Mouse (Mus musculus) brain, embryonic 14.5 days (tissue): ENCODE results near the gene Pi16.

Experiments used
- CTCF ChIP-seq: fragments of 200-500 bp; IDR thresholded peaks from 2 replicates; pipeline ENCODE4 v1.5.1; 2012; ENCODE audit warnings: inconsistent platforms, mild to moderate bottlenecking, moderate library complexity, borderline replicate concordance; ENCODE audit not compliant: insufficient read depth, insufficient read length; ENCODE audit errors: extremely low read depth
- POLR2A ChIP-seq: fragments of 200-500 bp; IDR thresholded peaks from 2 replicates; pipeline ENCODE4 v1.6.1; 2012; ENCODE audit warnings: mild to moderate bottlenecking, inconsistent platforms, borderline replicate concordance; ENCODE audit not compliant: poor library complexity, insufficient read depth, insufficient read length, severe bottlenecking; ENCODE audit errors: extremely low read depth

DNA sequence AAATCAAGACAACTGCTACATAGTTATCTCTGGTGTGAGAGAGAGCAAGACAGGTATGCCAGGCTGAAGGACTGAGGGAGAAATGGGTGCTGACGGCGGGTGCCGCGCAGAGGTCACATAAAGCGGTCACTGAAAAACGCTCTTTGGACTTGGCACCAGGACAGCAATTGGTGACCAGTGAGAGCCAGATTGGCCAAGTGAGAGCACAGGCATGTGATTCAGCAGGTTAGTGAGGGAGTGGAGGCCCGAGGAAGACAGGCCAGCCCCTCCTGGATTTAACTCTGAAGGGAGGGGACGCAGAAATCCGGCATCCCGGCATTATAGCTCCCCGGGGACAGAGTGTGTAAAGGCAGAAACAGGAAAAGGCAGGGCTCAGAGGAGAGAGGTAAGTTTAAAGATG, 43.6 kb upstream of the Pi16 start:
- no peak for TF ChIP-seq POLR2A
- TF ChIP-seq CTCF = no peak
